Mouse (Mus musculus): ENCODE results near the gene Rtp2.

GRCm38 (mm10) chr16:23972901-23973300, 40.7 kb upstream of the Rtp2 start:
- TF ChIP-seq POLR2A (IDR thresholded peaks at IDR 0.05; ENCODE audit: insufficient read depth, low read depth, low read length) (no peak), CTCF (IDR thresholded peaks at IDR 0.05; ENCODE audit: insufficient read depth, low read depth, low read length) (no peak)

All from olfactory bulb, adult 2 months (tissue).